Mouse (Mus musculus) CH12.LX (cell line): Measurements from ENCODE around the gene Necab3. TPM values are rescaled to one million over a fixed set of nuclear protein-coding genes. Genes with fewer than 3 reads are reported as not detected.

Experiments
- DNase-seq: peaks from one replicate; pipeline ENCODE4 v3.0.0-alpha.2; 2013; ENCODE audit errors: extremely low read depth
- H3K27ac ChIP-seq: 2 replicates; pipeline ENCODE4 v1.5.1; 2012; ENCODE audit warnings: low read depth, mild to moderate bottlenecking, control low read depth, moderate library complexity; ENCODE audit not compliant: insufficient read depth
- H3K27me3 ChIP-seq: replicated peaks from 2 replicates; pipeline ENCODE3; 2012; ENCODE audit warnings: inconsistent platforms
- H3K36me3 ChIP-seq, 2 experiments: replicated peaks in 1 of 2; 2 replicates each; pipeline versions ENCODE3 to v1.6.1; 2012; ENCODE audit warnings: inconsistent platforms in 1 of 2, low read length in 1 of 2, mild to moderate bottlenecking in 1 of 2, mixed read lengths in 1 of 2, moderate library complexity in 1 of 2; ENCODE audit not compliant: control insufficient read depth in 1 of 2, insufficient read depth in 1 of 2
- H3K4me1 ChIP-seq, 2 experiments: 2 replicates each; pipeline ENCODE4 v1.6.1; 2012; ENCODE audit warnings: inconsistent platforms in 1 of 2, moderate library complexity in 1 of 2; ENCODE audit not compliant: insufficient read depth in 2 of 2, control insufficient read depth in 1 of 2
- H3K4me2 ChIP-seq: 2 replicates; pipeline ENCODE4 v1.6.1; 2012; ENCODE audit warnings: low read depth, mild to moderate bottlenecking, control low read depth; ENCODE audit not compliant: poor library complexity, insufficient read depth, severe bottlenecking
- H3K4me3 ChIP-seq, 3 experiments: fragments of 150-350 bp in 1 of 3; sonication (generic) in 1 of 3; replicated peaks in 1 of 3; 2 replicates each; pipeline versions ENCODE3 to v1.5.1; 2011 to 2012; ENCODE audit warnings: low read depth in 2 of 3, low read length in 2 of 3, mild to moderate bottlenecking in 2 of 3, moderate library complexity in 2 of 3, control low read depth in 1 of 3, improper control_type of control experiment in 1 of 3, inconsistent platforms in 1 of 3, mixed read lengths in 1 of 3; ENCODE audit not compliant: poor library complexity in 1 of 3
- H3K79me2 ChIP-seq: replicated peaks from 2 replicates; pipeline ENCODE4 v1.6.1; 2012; ENCODE audit warnings: mild to moderate bottlenecking, moderate library complexity; ENCODE audit not compliant: control insufficient read depth, poor library complexity, insufficient read depth, severe bottlenecking; ENCODE audit errors: extremely low read depth
- H3K9ac ChIP-seq: 2 replicates; pipeline ENCODE4 v1.6.1; 2012; ENCODE audit warnings: low read depth, mild to moderate bottlenecking, control low read depth, moderate library complexity; ENCODE audit not compliant: insufficient read depth
- H3K9me3 ChIP-seq: replicated peaks from 2 replicates; pipeline ENCODE3; 2012; ENCODE audit warnings: low read length, inconsistent platforms, mixed read lengths
- BHLHE40 ChIP-seq: IDR thresholded peaks from 2 replicates; pipeline ENCODE4 v1.6.1; 2011; ENCODE audit warnings: mild to moderate bottlenecking, low read depth, low read length, improper control_type of control experiment
- CHD2 ChIP-seq: IDR thresholded peaks from 2 replicates; pipeline ENCODE4 v1.6.1; 2011; ENCODE audit warnings: low read length, improper control_type of control experiment
- CTCF ChIP-seq, 2 experiments: IDR thresholded peaks in 1 of 2; conservative IDR thresholded peaks in 1 of 2; 2 replicates each; pipeline ENCODE4 v1.5.1; 2011 to 2012; ENCODE audit warnings: low read depth in 2 of 2, low read length in 2 of 2, improper control_type of control experiment in 1 of 2, inconsistent platforms in 1 of 2, mild to moderate bottlenecking in 1 of 2, moderate library complexity in 1 of 2
- ELF1 ChIP-seq: IDR thresholded peaks from 2 replicates; pipeline ENCODE4 v1.6.1; 2014; ENCODE audit warnings: low read depth, mild to moderate bottlenecking, inconsistent platforms, low read length, improper control_type of control experiment
- EP300 ChIP-seq: IDR thresholded peaks from 2 replicates; pipeline ENCODE4 v1.6.1; 2011; ENCODE audit warnings: low read length, improper control_type of control experiment
- ETS1 ChIP-seq: conservative IDR thresholded peaks from 2 replicates; pipeline ENCODE4 v1.6.1; 2012; ENCODE audit warnings: low read depth, mild to moderate bottlenecking, inconsistent platforms, low read length, improper control_type of control experiment, moderate library complexity
- IRF4 ChIP-seq: IDR thresholded peaks from 2 replicates; pipeline ENCODE4 v1.6.1; 2014; ENCODE audit warnings: low read depth, mild to moderate bottlenecking, inconsistent platforms, low read length, improper control_type of control experiment
- JUN ChIP-seq: IDR thresholded peaks from 2 replicates; pipeline ENCODE4 v1.6.1; 2011; ENCODE audit warnings: low read depth, mild to moderate bottlenecking, low read length, improper control_type of control experiment, moderate library complexity; ENCODE audit not compliant: insufficient read depth
- MAX ChIP-seq: IDR thresholded peaks from 2 replicates; pipeline ENCODE4 v1.6.1; 2011; ENCODE audit warnings: low read length, improper control_type of control experiment
- MEF2A ChIP-seq: IDR thresholded peaks from 2 replicates; pipeline ENCODE4 v1.6.1; 2014; ENCODE audit warnings: low read depth, mild to moderate bottlenecking, inconsistent platforms, low read length, improper control_type of control experiment, borderline replicate concordance
- MYC ChIP-seq: IDR thresholded peaks from 2 replicates; pipeline ENCODE4 v1.6.1; 2011; ENCODE audit warnings: low read depth, mild to moderate bottlenecking, improper control_type of control experiment, low read length
- NELFE ChIP-seq: IDR thresholded peaks from 2 replicates; pipeline ENCODE4 v1.6.1; 2011; ENCODE audit warnings: low read depth, low read length, improper control_type of control experiment
- NRF1 ChIP-seq: IDR thresholded peaks from 2 replicates; pipeline ENCODE4 v1.6.1; 2014; ENCODE audit warnings: low read depth, mild to moderate bottlenecking, inconsistent platforms, low read length, improper control_type of control experiment, moderate library complexity
- POLR2AphosphoS2 ChIP-seq: IDR thresholded peaks from 2 replicates; pipeline ENCODE4 v1.6.1; 2011; ENCODE audit warnings: low read depth, low read length, improper control_type of control experiment
- SIN3A ChIP-seq: IDR thresholded peaks from 2 replicates; pipeline ENCODE4 v1.6.1; 2012; ENCODE audit warnings: low read length, improper control_type of control experiment, inconsistent platforms
- TBP ChIP-seq: conservative IDR thresholded peaks from 2 replicates; pipeline ENCODE4 v1.6.1; 2011; ENCODE audit warnings: low read depth, low read length, improper control_type of control experiment
- TCF12 ChIP-seq: IDR thresholded peaks from 2 replicates; pipeline ENCODE4 v1.6.1; 2014; ENCODE audit warnings: low read depth, mild to moderate bottlenecking, inconsistent platforms, low read length, improper control_type of control experiment
- UBTF ChIP-seq: IDR thresholded peaks from 2 replicates; pipeline ENCODE4 v1.6.1; 2012; ENCODE audit warnings: low read depth, mild to moderate bottlenecking, inconsistent platforms, low read length, improper control_type of control experiment, moderate library complexity
- ZC3H11A ChIP-seq: IDR thresholded peaks from 2 replicates; pipeline ENCODE4 v1.6.1; 2012; ENCODE audit warnings: low read depth, mild to moderate bottlenecking, inconsistent platforms, low read length, improper control_type of control experiment
- ZMIZ1 ChIP-seq: IDR thresholded peaks from 2 replicates; pipeline ENCODE4 v1.6.1; 2012; ENCODE audit warnings: low read depth, mild to moderate bottlenecking, inconsistent platforms, low read length, improper control_type of control experiment
- ZNF384 ChIP-seq: IDR thresholded peaks from 2 replicates; pipeline ENCODE4 v1.6.1; 2012; ENCODE audit warnings: low read depth, low read length, improper control_type of control experiment, inconsistent platforms
- dilution Hi-C: fragments of 300-500 bp; cut with MboI; formaldehyde crosslinking; loops from 2 replicates; pipeline ENCODE4 v1.14.3; 2020; ENCODE audit warnings: low sequenced_read_pairs; ENCODE audit not compliant: extremely low pct_unique_long_range_greater_than_20kb, extremely low pct_ligation_motif_present
- in situ Hi-C: fragments of 300-500 bp; cut with MboI; formaldehyde crosslinking; loops from 3 replicates; pipeline ENCODE4 v1.14.3; 2019; ENCODE audit warnings: low sequenced_read_pairs, low pct_ligation_motif_present, low pct_unique_long_range_greater_than_20kb, mixed read lengths
- polyA plus RNA-seq: library from polyadenylated mRNA; unstranded; fragments of >175 nt; gene quantifications from 2 replicates; pipeline ENCODE4 v1.2.1, GENCODE M21; 2012; ENCODE audit warnings: low read depth; ENCODE audit not compliant: insufficient read length
- total RNA-seq, 2 experiments: library from RNA; depleted of rRNA; stranded (reverse); fragments of 300-350 nt in 1 of 2; fragments of >200 nt in 1 of 2; gene quantifications; 2 replicates each; pipeline ENCODE4 v1.2.3; 2012 to 2014

Gene Necab3
- total and polyA plus RNA-seq, 3 experiments, result 0.87 to 2.8 (median 1.6) TPM

- Histone ChIP-seq H3K36me3 (peaks cover 15 to 73% of the 10 kb centered on the region in 2 experiments), H3K9me3 (no peaks in the 10 kb centered on the region)
- in situ Hi-C loops, result no loop called here
Measured at GRCm38 (mm10) chr2:154551476-154551875, 7.2 kb downstream of the Necab3 start, which contains the start of gene Actl10. TSS of gene Actl10 (plus strand) at chr2:154551776.

GRCm38 (mm10) chr2:154550937-154551336 is 7.8 kb downstream of the Necab3 start:
- in situ Hi-C loops, result no loop called here
- H3K79me2 ChIP-seq, result no peaks in the 10 kb centered on the region
- dilution Hi-C loops, result no loop called here

More at GRCm38 (mm10) chr2:154551476-154551875, 7.2 kb downstream of the Necab3 start, which contains the start of gene Actl10:
- no peak within 1 kb of the TSS for H3K4me2 ChIP-seq
- no peak within 1 kb of the TSS for H3K27ac ChIP-seq
- H3K79me2 ChIP-seq, result no peaks in the 10 kb centered on the region
- DNase-seq, result no peak
- no peak within 1 kb of the TSS for H3K4me3 ChIP-seq
- TF ChIP-seq IRF4 (no peak), UBTF (no peak), ZC3H11A (no peak), MYC (no peak), JUN (no peak), ZNF384 (no peak), NRF1 (no peak), ELF1 (no peak), SIN3A (no peak), ZMIZ1 (no peak), ETS1 (no peak), TCF12 (no peak), TBP (no peak), CHD2 (no peak), BHLHE40 (no peak), POLR2AphosphoS2 (no peak), MEF2A (no peak)
- no peaks in the 10 kb centered on the region for H3K27me3 ChIP-seq
- dilution Hi-C loops, result no loop called here
- H3K4me1 ChIP-seq, result peaks cover 9 to 13% of the 10 kb centered on the region in 2 experiments
- H3K9ac ChIP-seq, result no peak within 1 kb of the TSS

More at GRCm38 (mm10) chr2:154550937-154551336, 7.8 kb downstream of the Necab3 start:
- Histone ChIP-seq H3K4me2 (no peak overlapping the region), H3K9me3 (no peaks in the 10 kb centered on the region), H3K27me3 (no peaks in the 10 kb centered on the region), H3K4me3 (no peak overlapping the region), H3K27ac (no peak overlapping the region), H3K4me1 (peaks cover 9 to 13% of the 10 kb centered on the region in 2 experiments), H3K36me3 (peaks cover 15 to 75% of the 10 kb centered on the region in 2 experiments), H3K9ac (no peak overlapping the region)
- TF ChIP-seq JUN (no peak), ETS1 (no peak), EP300 (no peak), NELFE (no peak), MAX (no peak), BHLHE40 (no peak), CTCF (conservative IDR thresholded peaks at IDR 0.05 in 1 of 2, IDR thresholded peaks at IDR 0.05 in 1 of 2; ENCODE audit: low read depth in 2 of 2, low read length in 2 of 2) (no peak)
- no peak for DNase-seq
